Mouse (Mus musculus) Patski (cell line): ENCODE results near the gene Trim63. TPM values are rescaled to one million over a fixed set of nuclear protein-coding genes. Genes with fewer than 3 reads are reported as not detected.

ENCODE experiments used
- ATAC-seq: fragments of 100-300 bp; one replicate; pipeline ENCODE4 v1.8.0; 2021
- CTCF ChIA-PET: fragments of 350-600 bp; sonication (Branson Sonifier 250); formaldehyde crosslinking; loops from one replicate; lab custom pipeline; 2022; ENCODE audit warnings: inconsistent platforms; lab: Charles Lee
- POLR2A ChIA-PET: fragments of 350-600 bp; sonication (Branson Sonifier 250); formaldehyde crosslinking; loops from one replicate; lab custom pipeline; 2022; ENCODE audit warnings: antibody characterized with exemption, inconsistent platforms; lab: Charles Lee
- DNase-seq: peaks from one replicate; pipeline ENCODE4 v3.0.0-alpha.2; 2011; ENCODE audit warnings: low read depth, low spot score
- H3K27me3 ChIP-seq: fragments of 371-371 bp; one replicate; pipeline ENCODE4 v1.5.1; 2021
- CTCF ChIP-seq: fragments of 100-300 bp; IDR thresholded peaks from one replicate; pipeline ENCODE4 v1.5.1; 2021
- in situ Hi-C: fragments of 300-500 bp; cut with MboI; formaldehyde crosslinking; loops from 3 replicates; pipeline ENCODE4 v1.11.1; 2018; ENCODE audit warnings: low pct_unique_long_range_greater_than_20kb, mixed read lengths
- polyA plus RNA-seq: library from polyadenylated mRNA; unstranded; gene quantifications from one replicate; pipeline ENCODE4 v1.2.3, GENCODE M21; 2021

Gene Trim63
- polyA plus RNA-seq, 1 experiment from 2014 or later = 0.36 TPM

GRCm38 (mm10) chr4:134298626-134299497, 16.1 kb upstream of the Trim63 start:
- POLR2A ChIA-PET = no interaction called here
- no peak for DNase-seq
- CTCF ChIA-PET = no interaction called here
- no peak for ATAC-seq
- in situ Hi-C loops = loop anchor here (10.0 kb wide), 2 partner anchors 204 to 264 kb away; partner anchors contain the start of gene Cd52
- H3K27me3 ChIP-seq = no peaks in the 10 kb centered on the region
- TF ChIP-seq CTCF = no peak

DNA sequence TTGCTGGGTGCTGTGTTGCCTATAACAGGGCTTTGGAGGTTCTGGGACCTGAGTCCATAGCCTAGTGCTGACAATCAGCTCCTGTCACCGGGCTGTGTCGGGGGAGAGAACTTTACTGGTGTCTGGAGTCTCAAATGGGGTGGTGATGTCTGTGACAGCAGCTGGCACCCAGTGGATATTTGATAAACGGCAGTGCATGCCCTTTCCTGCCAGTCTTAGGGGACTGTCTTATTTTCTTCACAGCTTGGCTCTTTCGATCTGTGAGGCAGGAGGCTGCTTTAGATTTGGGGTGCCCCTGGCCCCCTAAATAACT, 15.5 kb upstream of the Trim63 start:
- H3K27me3 ChIP-seq = no peaks in the 10 kb centered on the region
- in situ Hi-C loops = loop anchor here (10.0 kb wide), 2 partner anchors 205 to 265 kb away; partner anchors contain the start of gene Cd52
- ATAC-seq = no peak
- ChIA-PET CTCF (no interaction called here), POLR2A (interaction anchor here (0.6 kb wide), 1 partner anchor 73 kb away, joined by 8 read pairs; no protein-coding TSS in a partner anchor)
- TF ChIP-seq CTCF = no peak
- no peak for DNase-seq

GRCm38 (mm10) chr4:134300316-134300715, 14.6 kb upstream of the Trim63 start:
- ATAC-seq = no peak

GRCm38 (mm10) chr4:134302084-134302483, 12.8 kb upstream of the Trim63 start:
- H3K27me3 ChIP-seq = no peaks in the 10 kb centered on the region
- ChIA-PET POLR2A (no interaction called here), CTCF (no interaction called here)
- DNase-seq (no peak), ATAC-seq (no peak)
- TF ChIP-seq CTCF = no peak
- in situ Hi-C loops = no loop called here

More at GRCm38 (mm10) chr4:134300316-134300715, 14.6 kb upstream of the Trim63 start:
- ChIA-PET POLR2A (interaction anchor here (0.7 kb wide), 1 partner anchor 33 kb away, joined by 3 read pairs; no protein-coding TSS in a partner anchor), CTCF (interaction anchor here (1.3 kb wide), 1 partner anchor 7 kb away, joined by 4 read pairs; no protein-coding TSS in a partner anchor)
- H3K27me3 ChIP-seq = no peaks in the 10 kb centered on the region
- in situ Hi-C loops = no loop called here
- no peak for TF ChIP-seq CTCF
- no peak for DNase-seq

- ChIA-PET POLR2A (interaction anchor here (0.8 kb wide), 1 partner anchor 77 kb away, joined by 8 read pairs; no protein-coding TSS in a partner anchor), CTCF (interaction anchor here (1.1 kb wide), 1 partner anchor 50 kb away, joined by 3 read pairs; no protein-coding TSS in a partner anchor)
- TF ChIP-seq CTCF = no peak
- ATAC-seq (no peak), DNase-seq (no peak)
- no peaks in the 10 kb centered on the region for H3K27me3 ChIP-seq
- in situ Hi-C loops = no loop called here
Observed at GRCm38 (mm10) chr4:134306963-134307362, 8.0 kb upstream of the Trim63 start.

DNA sequence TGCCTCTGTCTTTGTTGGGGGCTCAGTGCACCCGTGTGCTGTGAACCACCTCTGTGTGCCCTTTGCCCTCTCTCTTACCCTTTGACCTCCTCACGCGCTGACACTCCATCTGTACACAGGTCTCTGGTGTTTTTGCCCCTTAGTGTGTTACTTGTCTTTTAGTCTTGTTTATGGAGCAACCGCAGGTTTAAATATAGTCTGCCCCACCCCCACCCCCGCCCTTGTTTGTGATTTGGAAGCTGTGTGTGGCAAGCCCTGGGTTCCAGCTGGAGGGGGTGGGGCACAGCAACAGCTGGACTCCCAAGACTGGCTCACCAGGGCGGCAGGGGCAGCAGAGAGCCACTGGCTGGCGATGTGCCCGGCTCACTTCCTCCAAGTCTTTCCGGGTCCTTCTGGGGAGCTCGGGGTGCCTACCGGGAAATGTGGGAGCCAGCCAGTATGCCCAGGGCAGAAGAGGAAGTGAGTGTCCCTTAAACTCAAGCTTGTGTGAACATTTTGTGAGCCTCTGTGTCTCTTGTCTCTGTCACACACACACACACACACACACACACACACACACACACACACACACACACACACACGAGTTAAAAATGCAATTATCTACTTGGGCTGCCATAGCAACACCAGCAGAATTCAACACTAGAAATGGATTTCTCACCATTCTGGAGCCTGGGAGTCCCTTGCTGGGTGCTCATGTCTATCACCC, 7.4 kb upstream of the Trim63 start:
- DNase-seq (no peak), ATAC-seq (no peak)
- in situ Hi-C loops = no loop called here
- ChIA-PET CTCF (interaction anchor here (1.1 kb wide), 1 partner anchor 50 kb away, joined by 3 read pairs; no protein-coding TSS in a partner anchor), POLR2A (interaction anchor here (0.6 to 0.8 kb wide), 2 partner anchors 78 to 94 kb away, joined by 3 to 8 read pairs; no protein-coding TSS in a partner anchor)
- H3K27me3 ChIP-seq = no peaks in the 10 kb centered on the region
- TF ChIP-seq CTCF = no peak

GRCm38 (mm10) chr4:134310106-134310505, 4.8 kb upstream of the Trim63 start:
- ATAC-seq (no peak), DNase-seq (no peak)
- TF ChIP-seq CTCF = no peak
- in situ Hi-C loops = no loop called here
- H3K27me3 ChIP-seq = no peaks in the 10 kb centered on the region
- ChIA-PET POLR2A (no interaction called here), CTCF (no interaction called here)

DNA sequence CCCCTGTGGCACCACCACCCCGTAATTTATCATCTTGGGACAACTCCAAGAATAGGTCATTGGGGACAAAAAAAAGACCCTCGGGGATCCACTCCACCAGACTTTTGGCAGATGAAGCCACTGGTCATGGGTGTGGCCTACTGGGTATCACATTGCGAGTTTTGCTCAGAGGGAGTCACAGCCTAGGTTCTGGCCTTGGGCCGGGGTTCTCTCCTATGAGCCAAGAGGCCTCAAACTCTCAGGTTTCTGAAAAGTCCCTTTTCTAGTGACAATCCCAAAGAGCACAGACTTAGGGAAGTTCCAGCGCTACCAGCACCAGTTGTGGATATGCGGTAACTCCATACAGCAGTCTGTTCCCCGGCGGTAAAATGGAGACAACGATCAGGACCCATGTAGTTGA, 4.3 kb upstream of the Trim63 start:
- H3K27me3 ChIP-seq = no peaks in the 10 kb centered on the region
- ChIA-PET CTCF (interaction anchor here (1.3 kb wide), 1 partner anchor 46 kb away, joined by 3 read pairs; no protein-coding TSS in a partner anchor), POLR2A (no interaction called here)
- in situ Hi-C loops = no loop called here
- DNase-seq (no peak), ATAC-seq (no peak)
- no peak for TF ChIP-seq CTCF

GRCm38 (mm10) chr4:134311784-134312183, 3.1 kb upstream of the Trim63 start:
- TF ChIP-seq CTCF = no peak
- no peaks in the 10 kb centered on the region for H3K27me3 ChIP-seq
- in situ Hi-C loops = no loop called here
- CTCF ChIA-PET = interaction anchor here (1.3 kb wide), 1 partner anchor 44 kb away, joined by 3 read pairs; no protein-coding TSS in a partner anchor
- DNase-seq (no peak), ATAC-seq (no peak)
- POLR2A ChIA-PET = no interaction called here

GRCm38 (mm10) chr4:134312341-134312740, 2.6 kb upstream of the Trim63 start:
- ATAC-seq (no peak), DNase-seq (no peak)
- TF ChIP-seq CTCF = no peak
- ChIA-PET CTCF (interaction anchor here (1.3 kb wide), 1 partner anchor 44 kb away, joined by 3 read pairs; no protein-coding TSS in a partner anchor), POLR2A (no interaction called here)
- in situ Hi-C loops = no loop called here
- no peaks in the 10 kb centered on the region for H3K27me3 ChIP-seq
